Mouse (Mus musculus): ENCODE measurements around the gene Pim2.

GRCm38 (mm10) chrX:7859191-7859753, 18.8 kb upstream of the Pim2 start:
- TF ChIP-seq CTCF (IDR thresholded peaks at IDR 0.05; ENCODE audit: control insufficient read depth, insufficient read depth, insufficient read length) (no peak), MAX (IDR thresholded peaks at IDR 0.05) (no peak), USF1 (IDR thresholded peaks at IDR 0.05; ENCODE audit: low read depth) (no peak), MYOG (IDR thresholded peaks at IDR 0.05; ENCODE audit: control insufficient read depth, extremely low read depth, insufficient read length) (no peak), CEBPB (IDR thresholded peaks at IDR 0.05; ENCODE audit: low read depth) (no peak)

Data from C2C12 (cell line).